Mouse (Mus musculus) mouse embryonic stem cell (cell line): ENCODE results near the gene Lmo7.

Experiments used
- in situ Hi-C, 2 experiments: fragments of 300-500 bp; cut with MboI; formaldehyde crosslinking; loops; 1 replicate in 1 of 2; 3 replicates in 1 of 2; pipeline ENCODE4 v1.14.3; 2019 to 2020; ENCODE audit warnings: low sequenced_read_pairs in 2 of 2, low pct_unique_long_range_greater_than_20kb in 1 of 2, mixed read lengths in 1 of 2; ENCODE audit not compliant: unreplicated experiment in 1 of 2

Lmo7 gene

DNA sequence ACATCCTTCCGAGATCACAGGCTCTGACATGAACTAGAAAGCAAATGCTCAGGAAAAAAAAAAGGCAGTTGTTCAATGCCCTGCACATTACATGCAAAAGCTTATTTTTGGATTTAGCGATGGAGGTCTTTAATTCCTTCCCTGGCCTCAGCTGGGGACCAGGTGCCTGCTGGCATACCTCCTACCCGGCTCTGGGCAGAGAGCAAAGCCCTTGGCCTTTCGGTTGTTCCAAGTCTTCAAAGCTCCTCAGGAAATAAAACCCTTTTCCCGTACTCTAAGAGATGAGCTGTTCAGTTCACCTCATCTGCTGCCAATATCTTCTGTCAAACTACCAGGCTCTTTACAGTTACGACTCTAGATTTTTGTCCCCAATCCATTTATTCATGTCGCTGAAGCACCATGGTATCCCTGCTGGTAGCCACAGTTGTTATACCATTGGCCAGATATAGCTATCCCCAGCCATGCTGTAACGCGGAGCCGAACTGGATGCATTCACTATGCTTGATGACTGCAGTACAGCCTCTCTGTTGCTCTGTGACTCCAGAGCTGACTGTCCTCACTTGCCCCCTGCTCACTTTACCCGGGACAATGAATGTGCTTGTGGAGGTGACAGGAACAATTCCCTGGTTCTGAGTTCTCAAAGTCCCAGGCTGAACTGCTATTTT lies 246.4 kb downstream of the Lmo7 start:
- in situ Hi-C loops, result no loop called here
